Mouse (Mus musculus) brain, embryonic 14.5 days (tissue): ENCODE measurements around the gene Wdr45.

Source experiments
- CTCF ChIP-seq: fragments of 200-500 bp; IDR thresholded peaks from 2 replicates; pipeline ENCODE4 v1.5.1; 2012; ENCODE audit warnings: inconsistent platforms, mild to moderate bottlenecking, moderate library complexity, borderline replicate concordance; ENCODE audit not compliant: insufficient read depth, insufficient read length; ENCODE audit errors: extremely low read depth
- POLR2A ChIP-seq: fragments of 200-500 bp; IDR thresholded peaks from 2 replicates; pipeline ENCODE4 v1.6.1; 2012; ENCODE audit warnings: mild to moderate bottlenecking, inconsistent platforms, borderline replicate concordance; ENCODE audit not compliant: poor library complexity, insufficient read depth, insufficient read length, severe bottlenecking; ENCODE audit errors: extremely low read depth

GRCm38 (mm10) chrX:7675001-7675380 is 39.1 kb upstream of the Wdr45 start:
- no peak for TF ChIP-seq CTCF
- TF ChIP-seq POLR2A, result no peak
